Mouse (Mus musculus) C2C12 (cell line): Measurements from ENCODE around the gene Msx1.

Experiments
- CTCF ChIP-seq: IDR thresholded peaks from one replicate; pipeline ENCODE4 v1.5.1; 2011; ENCODE audit not compliant: control insufficient read depth, insufficient read depth, insufficient read length
- MAX ChIP-seq: IDR thresholded peaks from one replicate; pipeline ENCODE4 v1.6.1; 2011; ENCODE audit warnings: mild to moderate bottlenecking, control low read depth
- MYOG ChIP-seq: IDR thresholded peaks from one replicate; pipeline ENCODE4 v1.6.1; 2011; ENCODE audit not compliant: control insufficient read depth, insufficient read length; ENCODE audit errors: extremely low read depth
- USF1 ChIP-seq: IDR thresholded peaks from one replicate; pipeline ENCODE4 v1.6.1; 2011; ENCODE audit warnings: low read depth, mild to moderate bottlenecking, control low read depth, moderate library complexity

DNA sequence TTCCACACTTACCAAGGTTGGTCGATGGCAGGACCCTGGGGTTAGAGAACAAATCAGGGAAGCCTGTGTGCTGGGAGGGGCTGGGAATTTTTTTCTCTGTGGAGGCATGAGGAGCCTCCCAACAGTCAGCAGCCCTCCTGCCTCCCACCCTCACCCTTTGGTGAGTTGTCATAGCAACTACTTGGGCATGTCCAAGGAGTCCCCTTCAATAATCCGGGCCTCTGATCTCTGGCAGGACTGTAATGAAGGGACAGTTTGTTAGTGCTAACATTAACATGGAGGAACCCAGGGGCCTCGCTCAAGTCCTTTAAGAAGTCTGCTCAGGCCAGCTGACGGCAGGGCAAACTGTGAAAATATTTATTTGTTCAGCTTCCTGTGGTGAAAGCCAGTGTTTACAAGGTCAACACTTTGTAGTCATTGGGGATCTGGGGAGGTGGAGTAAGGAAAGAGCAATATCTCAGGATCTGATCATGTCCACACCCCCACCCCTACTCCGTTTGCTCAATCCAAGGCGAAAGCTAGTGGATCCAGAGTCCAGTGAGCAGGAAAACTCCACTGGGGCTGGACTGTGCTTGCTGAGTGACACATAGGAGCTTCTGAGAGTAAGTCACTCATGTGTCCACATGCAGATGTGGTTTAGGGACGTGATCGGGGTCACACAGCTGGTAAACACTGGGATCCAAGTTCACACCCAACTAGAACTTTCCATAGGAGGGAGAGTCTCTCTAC, 24.8 kb upstream of the Msx1 start:
- TF ChIP-seq CTCF, result no peak
- TF ChIP-seq USF1, result no peak
- no peak for TF ChIP-seq MYOG
- no peak for TF ChIP-seq MAX
